Mouse (Mus musculus): ENCODE data around the gene Galnt12.

DNA sequence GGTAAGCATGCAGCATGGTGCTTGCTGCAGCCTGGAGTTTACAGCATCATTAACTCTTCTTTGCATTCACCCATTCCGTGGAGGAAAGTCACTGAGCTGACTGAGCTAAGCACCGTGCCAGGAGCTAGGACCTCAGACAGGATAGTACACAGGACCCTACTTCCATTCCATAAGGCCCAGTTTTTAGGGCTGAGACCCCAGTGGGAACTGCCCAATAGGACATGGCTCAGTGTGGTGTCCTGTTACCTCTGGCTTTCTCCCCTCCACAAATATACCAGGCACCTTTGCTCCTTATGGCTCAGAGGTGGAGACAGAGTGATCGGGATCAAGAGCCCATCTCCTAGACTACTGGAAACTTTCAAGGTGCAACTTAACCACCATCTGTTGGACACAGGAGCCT lies 59.1 kb downstream of the Galnt12 start:
- no peak for TF ChIP-seq CTCF (IDR thresholded peaks at IDR 0.05; ENCODE audit: borderline replicate concordance, insufficient read depth, low read depth, low read length)
- no peak for TF ChIP-seq POLR2A (IDR thresholded peaks at IDR 0.05; ENCODE audit: borderline replicate concordance, insufficient read depth, low read length)
